Mouse (Mus musculus) lung, postnatal 0 days (tissue): ENCODE data around the gene Tsen15.

Experiments used
- CTCF ChIP-seq: IDR thresholded peaks from 2 replicates; pipeline ENCODE4 v1.5.1; 2016; ENCODE audit warnings: antibody characterized with exemption, mild to moderate bottlenecking
- EP300 ChIP-seq: IDR thresholded peaks from 2 replicates; pipeline ENCODE4 v1.6.1; 2016; ENCODE audit warnings: antibody characterized with exemption, mild to moderate bottlenecking, control low read depth

DNA sequence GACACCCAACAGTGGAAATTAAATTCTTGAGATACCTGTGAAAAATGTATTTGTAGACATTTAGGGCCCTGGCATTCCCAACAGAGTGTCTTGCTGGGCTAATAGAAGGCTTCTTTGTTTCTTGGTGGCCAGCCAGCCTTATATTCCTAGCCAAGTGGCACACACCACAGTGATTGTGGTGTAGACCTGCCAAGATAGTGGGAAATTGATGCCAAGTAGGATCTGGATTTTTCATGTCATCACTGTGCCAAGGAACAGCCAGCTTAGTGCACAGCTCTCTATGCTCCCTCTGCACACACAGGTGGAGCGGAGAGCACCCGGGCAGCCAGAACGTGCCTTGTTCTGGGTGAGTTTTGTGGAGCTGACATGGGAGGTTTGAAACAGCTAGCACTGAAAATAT lies 24.2 kb upstream of the Tsen15 start:
- no peak for TF ChIP-seq CTCF
- TF ChIP-seq EP300, result no peak
